Mouse (Mus musculus): Measurements from ENCODE around the gene Zfp410. TPM values are rescaled to one million over a fixed set of nuclear protein-coding genes. Genes with fewer than 3 reads are reported as not detected.
A peak's percentile ranks its signal among the peaks of the same experiment; 100 is the strongest.
"Not testable (repeated sequence)": the region's sequence is repeated elsewhere in the genome, so short reads cannot be mapped to it uniquely, and the experiment has no call there.

Gene Zfp410
- polyA plus RNA-seq, 1 experiment from 2014 or later: 120 TPM

DNA sequence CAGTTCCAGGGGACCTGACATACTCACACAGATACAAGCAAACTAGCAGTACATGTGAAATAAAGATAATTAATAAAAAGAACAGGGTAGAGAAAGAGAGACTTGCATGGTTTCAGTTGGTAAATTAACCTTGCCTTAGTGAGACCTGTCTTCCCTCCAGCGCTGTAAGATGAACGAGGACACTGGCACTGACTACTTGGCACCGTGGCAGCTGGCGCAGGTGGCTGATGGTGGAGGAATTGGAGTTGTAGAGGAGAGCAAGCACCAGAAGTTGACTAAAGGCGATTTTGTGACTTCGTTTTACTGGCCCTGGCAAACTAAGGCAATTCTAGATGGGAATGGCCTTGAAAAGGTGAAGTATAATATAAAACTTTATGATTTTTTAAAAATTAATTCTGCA is 18.8 kb upstream of the Zfp410 start:
- 95% methylated on average over 6 of the region's 6 CpGs for WGBS
- DNase-seq (ENCODE audit: extremely low spot score, low spot score): no peak
- Histone ChIP-seq H3K27me3 (ENCODE audit: poor library complexity, severe bottlenecking) (no peaks in the 10 kb centered on the region), H3K27ac (no peak overlapping the region), H3K9me3 (no peaks in the 10 kb centered on the region), H3K4me1 (no peaks in the 10 kb centered on the region), H3K36me3 (replicated peaks) (peaks cover 52% of the 10 kb centered on the region), H3K4me3 (no peak overlapping the region)

DNA sequence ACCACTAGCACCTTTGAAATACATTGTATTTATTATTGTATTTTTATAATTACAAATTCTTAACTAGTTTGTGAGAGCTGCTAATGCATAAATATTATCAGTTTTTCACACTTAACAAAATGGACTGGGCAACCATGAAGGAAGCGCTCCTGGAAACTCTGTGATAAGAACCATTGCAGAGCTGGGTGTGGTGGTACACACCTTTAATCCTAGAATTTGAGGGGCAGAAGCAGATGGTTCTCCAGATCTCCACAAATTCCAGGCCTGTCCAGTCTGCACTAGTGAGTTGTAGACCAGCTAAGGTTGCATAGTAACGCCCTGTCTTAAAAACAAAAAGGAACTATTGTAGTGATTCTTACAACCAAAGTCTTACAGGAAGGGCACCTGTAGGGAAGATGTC is 17.4 kb upstream of the Zfp410 start:
- WGBS: 98% methylated on average over 2 of the region's 2 CpGs
- Histone ChIP-seq H3K9me3 (no peaks in the 10 kb centered on the region), H3K36me3 (replicated peaks) (peaks cover 48% of the 10 kb centered on the region), H3K4me1 (no peaks in the 10 kb centered on the region), H3K27me3 (ENCODE audit: poor library complexity, severe bottlenecking) (no peaks in the 10 kb centered on the region), H3K4me3 (no peak overlapping the region), H3K27ac (no peak overlapping the region)
- DNase-seq (ENCODE audit: extremely low spot score, low spot score): no peak

DNA sequence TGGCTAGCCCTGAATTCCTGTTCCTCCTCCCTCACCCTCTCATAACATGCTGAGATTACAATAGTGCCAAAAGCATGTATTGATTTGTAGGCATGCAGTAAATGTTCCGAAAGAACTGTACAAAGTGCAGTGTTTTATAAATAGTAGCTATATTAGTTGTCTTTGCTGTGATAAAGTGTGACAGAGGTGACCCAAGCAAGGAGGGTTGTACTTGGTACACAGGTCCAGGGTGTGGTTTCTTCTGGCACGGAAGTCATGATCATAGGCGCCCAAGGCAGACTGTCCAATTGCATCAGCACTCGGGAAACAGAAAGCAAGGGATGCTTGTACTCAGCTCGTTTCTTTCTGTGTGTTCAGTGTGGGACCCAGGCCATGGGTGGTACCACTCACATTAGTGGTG is 12.6 kb upstream of the Zfp410 start:
- Histone ChIP-seq H3K4me1 (no peaks in the 10 kb centered on the region), H3K27ac (no peak overlapping the region), H3K9me3 (no peaks in the 10 kb centered on the region), H3K36me3 (replicated peaks) (peaks cover 45% of the 10 kb centered on the region), H3K4me3 (no peak overlapping the region), H3K27me3 (ENCODE audit: poor library complexity, severe bottlenecking) (no peaks in the 10 kb centered on the region)
- no peak for DNase-seq (ENCODE audit: extremely low spot score, low spot score)
- WGBS: 93% methylated on average over 5 of the region's 5 CpGs

DNA sequence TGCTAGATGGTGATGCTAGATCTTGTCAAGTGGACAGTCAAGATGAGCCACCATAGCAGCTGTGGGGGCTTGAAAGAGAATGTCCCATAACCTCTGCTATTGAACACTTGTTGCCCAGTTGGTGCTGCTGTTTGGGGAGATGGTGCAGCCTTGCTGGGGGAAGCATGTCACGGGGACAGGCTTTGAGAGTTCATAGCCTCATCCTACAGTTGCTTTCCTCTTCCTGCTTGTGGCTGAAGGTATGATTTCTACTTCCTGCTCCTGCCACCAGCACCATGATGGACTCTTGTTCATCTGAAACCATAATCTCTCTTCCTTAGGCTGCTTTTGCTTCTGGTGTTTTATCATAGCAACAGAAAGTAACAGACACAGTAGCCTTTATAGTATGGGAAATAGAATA is 12.1 kb upstream of the Zfp410 start:
- Histone ChIP-seq H3K9me3 (no peaks in the 10 kb centered on the region), H3K4me1 (no peaks in the 10 kb centered on the region), H3K36me3 (replicated peaks) (peaks cover 40% of the 10 kb centered on the region), H3K27ac (no peak overlapping the region), H3K4me3 (no peak overlapping the region), H3K27me3 (ENCODE audit: poor library complexity, severe bottlenecking) (no peaks in the 10 kb centered on the region)
- DNase-seq (ENCODE audit: extremely low spot score, low spot score): no peak
- WGBS: 87% methylated on average over 1 of the region's 1 CpGs

DNA sequence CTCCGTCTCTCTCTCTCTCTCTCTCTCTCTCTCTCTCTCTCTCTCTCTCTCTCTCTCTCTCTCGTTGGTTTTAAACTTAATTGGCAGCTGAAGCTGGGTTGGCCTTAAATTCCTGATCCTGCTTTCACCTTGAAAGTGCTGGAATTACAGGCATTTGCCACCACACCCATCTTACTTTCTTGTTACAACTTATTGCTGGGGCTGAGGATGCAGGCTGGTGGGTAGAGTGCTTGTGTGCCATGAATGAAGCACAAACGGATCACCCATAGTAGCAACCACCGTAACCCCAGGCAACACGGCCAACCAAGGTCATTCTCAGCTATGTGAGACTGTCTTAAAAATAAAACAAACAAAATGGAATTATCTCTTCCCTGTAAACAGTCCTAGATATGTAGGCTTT is 5.3 kb upstream of the Zfp410 start:
- no peak for DNase-seq (ENCODE audit: extremely low spot score, low spot score)
- H3K27me3 ChIP-seq (ENCODE audit: poor library complexity, severe bottlenecking): no peaks in the 10 kb centered on the region
- H3K4me1 ChIP-seq: peaks cover 6% of the 10 kb centered on the region
- no peak overlapping the region for H3K27ac ChIP-seq
- WGBS: 63% methylated on average over 4 of the region's 5 CpGs
- H3K4me3 ChIP-seq: no peak overlapping the region
- no peaks in the 10 kb centered on the region for H3K9me3 ChIP-seq
- H3K36me3 ChIP-seq (replicated peaks): peaks cover 10% of the 10 kb centered on the region

DNA sequence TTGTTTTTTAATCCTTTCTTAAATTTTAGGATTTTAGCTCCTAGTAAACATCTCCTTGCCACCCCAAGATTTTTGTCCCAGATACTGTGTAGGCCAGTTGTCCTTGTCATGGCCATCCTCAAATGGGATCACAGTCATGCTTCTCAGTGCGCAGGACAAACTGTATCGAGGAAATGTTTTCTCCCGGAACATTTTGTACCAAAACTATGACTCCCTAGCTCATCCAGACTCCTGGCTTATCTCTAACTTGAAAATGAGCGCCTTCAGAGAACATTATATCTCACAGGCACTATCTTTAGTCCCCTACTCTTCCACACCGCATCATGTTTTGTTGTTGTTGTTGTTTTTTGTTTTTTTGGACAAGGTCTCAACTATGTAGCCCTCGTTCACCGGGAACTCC is 646 bp upstream of the Zfp410 start:
- Histone ChIP-seq H3K9me3 (no peaks in the 10 kb centered on the region), H3K27me3 (ENCODE audit: poor library complexity, severe bottlenecking) (no peaks in the 10 kb centered on the region), H3K4me3 (peak overlapping the region; percentile 98), H3K4me1 (peaks cover 24% of the 10 kb centered on the region), H3K27ac (peak overlapping the region; percentile 98), H3K36me3 (replicated peaks) (no peaks in the 10 kb centered on the region; the same call in 1 of the 2 replicates)
- DNase-seq (ENCODE audit: extremely low spot score, low spot score): no peak
- WGBS: 55% methylated on average over 7 of the region's 7 CpGs

DNA sequence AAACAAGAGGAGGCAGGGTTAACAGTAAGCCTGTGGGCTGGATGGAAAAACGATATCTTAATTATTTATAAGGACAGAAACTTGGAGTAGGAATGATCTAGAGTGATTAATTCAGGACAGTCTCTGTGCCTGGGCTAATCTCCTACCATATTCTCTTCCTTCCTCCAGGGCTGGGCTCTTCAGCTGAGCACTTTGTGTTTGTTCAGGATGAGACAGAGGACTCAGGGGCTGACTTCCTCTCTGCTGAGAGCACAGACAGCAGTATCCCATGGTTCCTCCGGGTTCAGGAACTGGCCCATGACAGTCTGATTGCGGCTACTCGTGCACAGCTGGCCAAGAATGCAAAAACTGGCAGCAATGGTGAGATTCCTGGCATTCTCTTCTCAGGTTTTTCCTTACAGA is 10.5 kb downstream of the Zfp410 start:
- H3K27me3 ChIP-seq (ENCODE audit: poor library complexity, severe bottlenecking): no peaks in the 10 kb centered on the region
- H3K9me3 ChIP-seq: no peaks in the 10 kb centered on the region
- peaks cover 87% of the 10 kb centered on the region for H3K36me3 ChIP-seq (replicated peaks)
- no peak overlapping the region for H3K27ac ChIP-seq
- no peak for DNase-seq (ENCODE audit: extremely low spot score, low spot score)
- H3K4me3 ChIP-seq: no peak overlapping the region
- no peaks in the 10 kb centered on the region for H3K4me1 ChIP-seq
- WGBS: 79% methylated on average over 4 of the region's 4 CpGs

DNA sequence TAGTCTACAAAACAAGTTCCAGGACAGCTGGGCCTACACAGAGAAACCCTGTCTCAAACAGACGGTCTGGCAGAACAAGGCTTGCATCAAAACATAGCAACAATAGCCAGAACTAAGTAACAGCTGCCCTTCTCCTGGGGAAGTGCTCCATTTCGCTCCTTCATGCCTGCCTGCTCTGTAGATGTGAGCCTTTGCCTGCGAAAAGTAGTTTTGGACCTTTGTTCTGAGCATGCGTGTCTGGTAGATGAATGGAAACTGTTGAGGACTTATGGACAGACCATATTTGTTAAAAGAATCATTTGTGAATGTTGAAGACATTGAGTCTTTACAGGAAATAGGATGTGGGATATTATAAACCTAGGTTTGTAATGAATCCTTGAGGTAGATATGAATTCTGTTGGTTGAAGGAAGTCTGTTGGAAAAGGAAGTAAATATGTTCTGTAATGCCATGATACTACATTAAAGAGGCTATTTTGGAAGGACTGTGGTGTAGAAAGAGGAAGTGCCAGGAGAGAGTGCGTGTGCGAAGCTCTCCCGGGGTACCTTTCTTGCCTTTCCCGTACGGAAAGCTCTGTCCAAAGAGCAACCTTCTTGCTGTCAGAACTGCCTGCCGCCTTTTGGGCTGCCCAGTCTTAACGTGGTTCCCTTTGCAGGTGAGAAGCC is 20.4 kb downstream of the Zfp410 start:
- Histone ChIP-seq H3K27ac (no peak overlapping the region), H3K4me3 (no peak overlapping the region), H3K9me3 (no peaks in the 10 kb centered on the region), H3K27me3 (ENCODE audit: poor library complexity, severe bottlenecking) (no peaks in the 10 kb centered on the region), H3K4me1 (no peaks in the 10 kb centered on the region), H3K36me3 (replicated peaks) (peaks cover 100% of the 10 kb centered on the region)
- 92% methylated on average over 11 of the region's 11 CpGs for WGBS
- DNase-seq (ENCODE audit: extremely low spot score, low spot score): no peak

DNA sequence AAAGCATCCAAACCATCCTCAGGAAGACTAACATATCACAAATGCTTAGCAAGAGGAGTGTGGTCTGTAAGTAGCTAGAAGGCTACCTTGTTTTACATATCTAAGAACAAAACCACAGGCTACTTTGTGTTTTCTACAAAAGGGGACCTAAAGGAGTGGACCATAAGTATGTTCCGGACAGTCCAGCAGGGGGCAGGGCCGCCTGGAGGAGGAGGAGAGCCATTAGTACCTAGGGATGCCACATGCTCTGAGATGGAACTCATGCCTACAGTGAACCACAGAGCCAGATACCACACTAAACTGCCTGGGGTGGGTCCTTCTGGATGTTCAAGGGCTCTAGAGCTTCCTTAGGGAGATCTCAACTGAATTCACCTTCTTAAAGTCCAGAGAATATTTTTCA is 30.5 kb downstream of the Zfp410 start:
- DNase-seq (ENCODE audit: extremely low spot score, low spot score): no peak
- Histone ChIP-seq H3K9me3 (no peaks in the 10 kb centered on the region), H3K36me3 (replicated peaks) (peaks cover 63% of the 10 kb centered on the region), H3K27me3 (ENCODE audit: poor library complexity, severe bottlenecking) (no peaks in the 10 kb centered on the region), H3K4me1 (peaks cover 18% of the 10 kb centered on the region), H3K27ac (no peak overlapping the region), H3K4me3 (no peak overlapping the region)
- WGBS: 46% methylated on average over 2 of the region's 2 CpGs

DNA sequence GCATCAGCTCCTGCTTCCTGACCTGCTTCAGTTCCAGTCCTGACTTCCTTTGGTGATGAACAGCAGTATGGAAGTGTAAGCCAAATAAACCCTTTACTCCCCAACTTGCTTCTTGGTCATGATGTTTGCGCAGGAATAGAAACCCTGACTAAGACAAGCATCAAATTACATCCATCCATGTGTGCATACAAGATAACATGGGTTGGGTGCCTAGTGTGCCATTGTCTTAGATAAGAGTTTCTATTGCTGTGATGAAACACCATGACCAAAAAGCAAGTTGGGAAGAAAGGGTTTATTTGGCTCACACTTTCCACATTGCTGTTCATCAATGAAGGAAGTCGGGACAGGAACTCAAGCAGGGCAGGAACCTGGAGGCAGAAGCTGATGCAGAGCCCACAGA is 42.0 kb downstream of the Zfp410 start:
- DNase-seq (ENCODE audit: extremely low spot score, low spot score); H3K27me3 ChIP-seq (ENCODE audit: poor library complexity, severe bottlenecking); H3K4me3 ChIP-seq; H3K9me3 ChIP-seq; H3K27ac ChIP-seq: not testable (repeated sequence)
- H3K36me3 ChIP-seq (replicated peaks): peaks cover 22% of the 10 kb centered on the region
- peaks cover 22% of the 10 kb centered on the region for H3K4me1 ChIP-seq
- 87% methylated on average over 2 of the region's 2 CpGs for WGBS

DNA sequence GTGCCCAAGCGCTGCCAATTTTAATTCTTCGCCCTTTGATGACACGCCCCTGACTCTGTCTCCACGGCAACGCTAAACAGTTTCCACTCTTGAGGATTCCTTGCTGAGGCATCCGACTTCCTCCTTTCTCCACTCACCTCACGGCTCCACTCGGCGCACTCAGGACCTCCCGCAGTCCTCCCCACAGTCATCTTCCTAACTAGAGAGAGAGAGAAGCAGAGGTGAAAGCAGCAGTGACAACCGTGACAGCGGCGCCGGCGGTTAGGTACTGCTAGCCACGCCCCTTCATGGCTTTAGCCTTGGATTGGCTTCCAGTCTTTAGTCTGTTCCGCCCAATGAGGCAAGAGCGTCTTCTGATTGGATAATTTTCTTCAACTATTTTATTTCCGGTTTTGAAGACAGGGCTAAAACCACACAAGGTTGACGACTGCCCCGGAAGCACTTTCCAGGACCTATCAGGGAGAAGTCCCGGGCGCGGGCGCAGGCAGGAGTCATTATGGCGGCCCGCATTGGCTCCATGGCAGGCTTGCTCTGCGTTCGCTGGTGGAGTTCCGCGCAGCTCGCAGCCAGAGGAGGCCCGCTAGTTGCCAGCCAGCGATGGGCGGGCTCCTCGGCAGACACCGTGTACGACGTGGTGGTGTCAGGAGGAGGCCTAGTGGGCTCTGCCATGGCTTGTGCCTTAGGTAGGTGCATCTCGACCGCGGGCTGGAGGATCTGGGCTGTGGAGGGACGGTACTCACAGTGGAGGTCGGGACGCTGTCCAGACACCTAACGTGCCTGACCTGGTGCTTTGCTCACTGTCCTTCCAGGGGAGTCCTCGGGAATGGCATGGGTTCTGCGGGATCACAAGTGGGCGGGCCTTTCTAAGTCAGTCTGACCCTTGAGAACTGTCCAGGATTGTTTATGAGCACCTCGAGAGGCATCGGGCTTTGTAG is 45.2 kb downstream of the Zfp410 start, which contains the start of the genes Coq6 and Fam161b:
Gene Coq6 (plus strand): TSS at position 103 of the 935 bp plus-strand sequence.
Gene Fam161b (minus strand): TSS at position 279 of the 935 bp plus-strand sequence.
- Histone ChIP-seq H3K4me3 (peak within 1 kb of the TSS; percentile 91), H3K4me1 (peaks cover 29% of the 10 kb centered on the region), H3K27ac (peak within 1 kb of the TSS; percentile 90), H3K9me3 (no peaks in the 10 kb centered on the region), H3K27me3 (ENCODE audit: poor library complexity, severe bottlenecking) (no peaks in the 10 kb centered on the region), H3K36me3 (replicated peaks) (peaks cover 5% of the 10 kb centered on the region)
- WGBS: under 1% methylated on average over 51 of the region's 51 CpGs
- DNase-seq (ENCODE audit: extremely low spot score, low spot score): peak; percentile 95

DNA sequence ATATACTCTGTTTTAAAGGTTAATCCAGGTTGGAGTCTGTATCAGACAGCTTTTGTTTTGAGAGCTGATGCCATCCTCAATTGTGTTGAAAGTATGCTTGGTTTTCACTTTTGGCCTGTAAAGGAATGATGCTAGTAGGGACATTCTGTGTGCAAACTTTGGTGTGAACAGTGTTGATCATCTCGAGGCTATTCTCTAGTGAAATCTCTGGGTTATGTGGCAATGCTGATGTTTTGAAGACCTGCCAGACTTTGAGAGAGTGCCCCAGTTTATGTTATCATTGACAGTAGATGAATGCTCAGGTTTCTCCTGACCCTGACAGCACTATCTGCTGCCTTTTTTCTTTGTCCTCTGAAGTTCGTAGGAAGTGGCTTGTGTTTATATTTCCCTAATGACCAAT is 46.2 kb downstream of the Zfp410 start:
- Histone ChIP-seq H3K27ac (no peak overlapping the region), H3K27me3 (ENCODE audit: poor library complexity, severe bottlenecking) (no peaks in the 10 kb centered on the region), H3K36me3 (replicated peaks) (peaks cover 12% of the 10 kb centered on the region), H3K4me1 (peaks cover 29% of the 10 kb centered on the region), H3K4me3 (peak overlapping the region; percentile 91), H3K9me3 (no peaks in the 10 kb centered on the region)
- no peak for DNase-seq (ENCODE audit: extremely low spot score, low spot score)
- WGBS: 65% methylated on average over 2 of the region's 2 CpGs

DNA sequence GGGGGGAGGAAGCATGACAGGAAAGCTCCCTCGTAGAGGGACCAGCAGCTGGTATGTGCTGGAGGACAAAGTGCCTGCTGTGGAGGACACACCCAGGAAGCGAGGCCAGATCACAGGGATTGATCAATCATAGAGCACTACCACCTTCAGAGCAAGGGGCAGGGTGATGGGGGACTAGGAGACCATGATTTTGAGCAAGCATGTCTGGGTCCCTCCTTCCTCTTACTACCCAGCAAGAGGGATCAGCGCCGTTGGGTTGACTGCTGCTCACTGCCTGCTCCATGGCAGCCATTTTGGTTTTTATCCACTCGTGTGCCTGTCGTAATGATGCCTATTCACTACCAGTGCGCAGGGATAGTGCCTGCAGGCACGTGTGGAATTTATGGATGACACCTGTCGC is 47.6 kb downstream of the Zfp410 start:
- H3K4me1 ChIP-seq: peaks cover 29% of the 10 kb centered on the region
- H3K27me3 ChIP-seq (ENCODE audit: poor library complexity, severe bottlenecking): no peaks in the 10 kb centered on the region
- H3K27ac ChIP-seq: no peak overlapping the region
- H3K4me3 ChIP-seq: no peak overlapping the region
- H3K36me3 ChIP-seq (replicated peaks): peaks cover 26% of the 10 kb centered on the region
- WGBS: 85% methylated on average over 9 of the region's 9 CpGs
- no peak for DNase-seq (ENCODE audit: extremely low spot score, low spot score)
- H3K9me3 ChIP-seq: no peaks in the 10 kb centered on the region

Data from forebrain, embryonic 10.5 days (tissue).